Mouse (Mus musculus) layer of hippocampus, postnatal 10 days (tissue): ENCODE measurements around the gene Dlec1. TPM values are rescaled to one million over a fixed set of nuclear protein-coding genes. Genes with fewer than 3 reads are reported as not detected.
A peak's percentile ranks its signal among the peaks of the same experiment; 100 is the strongest.

Source experiments
- DNase-seq, 2 experiments: peaks; one replicate each; pipeline ENCODE4 v3.0.0; 2021; ENCODE audit warnings: low spot score in 2 of 2
- total RNA-seq, 2 experiments: library from RNA; stranded (reverse); gene quantifications; 2 replicates each; pipeline ENCODE4 v1.2.3; 2021

Dlec1 gene
- total RNA-seq, 2 experiments from 2014 or later: 1.8 to 2.7 TPM

DNA sequence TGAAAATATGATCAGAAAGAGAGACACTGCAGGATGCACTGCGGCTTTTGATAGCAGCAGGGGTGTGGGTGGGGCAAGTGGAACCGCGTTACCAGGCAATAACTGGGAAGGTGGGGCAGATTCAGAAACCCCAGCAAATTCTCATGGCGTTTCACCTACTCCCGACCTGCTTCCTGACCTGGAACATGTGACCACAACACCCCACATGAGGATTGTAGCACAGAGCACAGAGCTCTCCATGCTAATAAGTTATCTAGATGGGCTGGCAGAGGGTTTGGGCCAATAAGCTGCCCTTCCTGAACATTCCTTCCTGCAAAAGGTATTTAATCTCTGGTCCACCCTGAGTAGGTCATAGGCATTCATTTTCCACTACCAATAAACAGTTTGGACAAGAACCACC is 28.4 kb downstream of the Dlec1 start:
- DNase-seq: no peak

DNA sequence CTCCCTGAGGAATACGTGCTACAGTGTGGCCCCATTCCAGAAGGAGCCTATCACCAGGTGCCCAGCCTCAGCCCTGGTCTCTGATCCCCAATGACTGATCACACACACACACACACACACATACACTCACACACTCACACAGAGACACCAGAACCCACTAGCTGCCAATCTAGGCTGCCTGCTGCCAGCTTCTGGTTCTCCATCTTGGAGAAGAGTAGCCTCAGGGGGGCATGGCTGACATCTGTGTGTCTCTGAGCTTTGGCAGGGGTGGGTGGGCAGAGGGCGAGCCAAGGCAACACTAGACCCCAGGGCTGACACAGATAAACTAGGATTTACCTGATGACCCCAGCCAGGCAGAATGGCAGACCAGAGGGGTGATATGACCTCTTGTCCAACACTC is 36.6 kb downstream of the Dlec1 start:
- no peak for DNase-seq

DNA sequence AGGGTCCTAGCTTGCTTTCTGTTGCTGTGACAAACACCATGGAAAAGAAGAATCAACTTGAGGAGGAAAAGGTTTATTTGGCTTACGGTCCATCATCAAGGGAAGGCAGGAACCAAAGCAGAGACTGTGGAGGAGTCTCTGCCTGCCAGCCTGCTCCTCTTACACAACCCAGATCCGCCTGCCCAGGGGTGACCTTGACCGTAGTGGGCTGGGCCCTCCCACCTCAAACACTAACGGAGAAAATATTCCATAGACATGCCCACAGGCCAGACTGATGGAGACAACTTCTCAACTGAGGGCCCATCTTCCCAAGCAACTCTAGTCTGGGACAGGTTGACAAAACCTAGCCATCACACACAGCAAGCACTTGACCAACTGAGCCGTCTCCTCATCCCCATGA is 39.8 kb downstream of the Dlec1 start:
- DNase-seq: no peak

DNA sequence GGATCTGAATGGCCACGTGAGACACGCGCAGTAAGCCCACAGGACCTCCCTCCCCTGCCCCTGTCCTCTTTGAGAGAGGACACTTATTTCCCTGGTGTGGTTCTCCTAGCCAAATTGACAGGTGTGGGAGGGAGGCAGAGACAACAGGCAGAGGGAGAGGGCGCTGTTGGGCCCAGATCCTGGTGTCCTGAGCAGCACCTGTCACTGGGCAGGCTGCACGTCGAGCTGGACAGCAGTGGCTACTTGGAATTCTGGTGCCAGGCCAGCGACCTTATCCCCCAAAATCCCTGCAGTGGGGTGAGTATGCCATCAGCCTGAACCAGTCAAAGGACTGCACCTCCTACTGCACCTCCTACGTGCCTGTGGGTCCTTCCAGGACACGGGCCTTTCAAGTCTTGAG is 41.1 kb downstream of the Dlec1 start:
- no peak for DNase-seq

DNA sequence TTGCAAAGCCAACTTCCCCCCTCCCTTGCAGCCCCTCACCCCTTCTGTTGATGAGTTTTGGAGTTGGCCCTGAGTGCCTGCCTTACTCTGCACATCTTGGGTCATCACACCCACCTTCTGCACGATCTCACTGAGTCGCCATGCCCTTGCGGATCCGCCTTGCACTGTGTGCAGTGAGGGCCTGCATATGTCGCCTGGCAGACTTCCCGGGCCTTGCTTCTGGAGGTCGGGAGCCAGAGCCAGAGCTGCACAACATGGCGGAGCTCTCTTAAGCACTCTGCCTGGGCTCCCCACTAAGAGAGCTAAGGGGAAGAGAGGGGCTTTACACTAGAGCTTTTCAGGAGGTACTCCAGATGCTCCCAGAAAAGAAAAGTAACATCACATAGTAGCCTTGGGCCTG is 42.4 kb downstream of the Dlec1 start:
- no peak for DNase-seq

DNA sequence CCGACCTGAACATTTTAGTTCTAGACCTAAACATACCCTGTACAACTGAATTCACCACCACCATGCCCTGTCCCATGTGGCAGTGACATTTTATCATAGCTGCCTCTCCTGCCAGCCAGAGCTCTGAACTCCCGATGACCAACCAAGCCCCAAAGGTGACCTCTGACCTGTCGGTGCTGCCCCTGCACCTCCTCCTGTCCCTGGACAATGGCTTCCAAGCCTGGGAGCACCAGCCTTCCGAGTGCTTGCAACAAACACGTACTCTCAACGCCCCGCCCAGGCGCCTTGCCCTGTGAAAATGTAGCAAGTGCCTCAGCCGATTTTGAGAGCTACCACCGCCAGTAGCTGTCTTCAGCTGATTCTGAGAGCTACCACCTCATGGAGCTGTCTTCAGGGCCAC is 42.9 kb downstream of the Dlec1 start:
- DNase-seq: no peak

DNA sequence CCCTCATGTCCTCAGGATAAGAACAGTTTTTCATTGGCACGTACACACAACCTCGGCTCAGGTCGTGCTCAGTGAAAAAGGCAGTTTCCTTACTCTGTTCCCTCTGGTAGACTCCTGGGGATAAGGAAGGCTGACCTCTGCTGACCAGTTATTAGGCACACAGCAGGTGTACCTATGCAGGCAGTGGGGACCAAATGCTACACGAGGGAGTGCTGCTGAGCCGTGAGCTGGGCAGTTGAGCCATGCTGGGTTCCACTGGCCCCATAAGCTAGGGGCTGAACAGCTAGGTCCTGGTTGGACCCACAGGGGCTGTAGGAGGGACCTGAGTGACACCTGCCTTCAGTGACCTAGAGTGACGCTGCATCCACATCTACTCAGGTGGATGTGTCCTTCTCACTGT is 43.4 kb downstream of the Dlec1 start:
- no peak for DNase-seq

DNA sequence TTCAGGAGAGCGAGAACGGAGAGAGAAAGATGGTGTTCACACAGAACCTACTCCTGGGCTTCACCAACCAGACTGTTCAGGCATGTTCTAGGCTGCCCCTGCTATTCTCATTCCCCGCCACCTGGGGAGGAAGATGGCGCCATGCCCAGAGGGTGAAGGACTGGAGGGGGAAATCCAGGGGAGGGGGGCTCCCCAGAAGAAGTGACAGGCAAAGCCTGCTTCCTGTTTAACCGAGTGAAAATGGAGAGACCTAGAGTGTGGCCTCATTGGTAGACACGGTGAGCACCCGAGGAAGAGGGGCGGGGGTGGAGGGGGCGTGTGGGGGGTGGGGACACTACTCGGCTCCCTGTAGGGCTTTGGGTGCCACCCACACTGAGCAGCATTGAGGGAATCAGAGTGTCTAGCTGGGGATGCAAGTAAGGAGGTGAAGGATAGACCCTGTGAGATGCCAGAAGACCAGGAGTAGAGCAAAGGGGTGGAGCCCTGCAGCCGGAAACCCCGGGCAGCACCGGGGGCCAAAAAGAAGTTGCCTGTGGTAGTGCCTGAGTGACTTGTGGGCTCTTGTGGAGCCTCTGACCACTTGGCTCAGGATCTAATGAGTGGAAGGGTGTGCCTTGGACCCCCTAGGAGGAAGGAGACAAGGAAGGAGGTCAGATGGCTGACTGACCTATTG is 44.0 kb downstream of the Dlec1 start:
- DNase-seq: no peak

DNA sequence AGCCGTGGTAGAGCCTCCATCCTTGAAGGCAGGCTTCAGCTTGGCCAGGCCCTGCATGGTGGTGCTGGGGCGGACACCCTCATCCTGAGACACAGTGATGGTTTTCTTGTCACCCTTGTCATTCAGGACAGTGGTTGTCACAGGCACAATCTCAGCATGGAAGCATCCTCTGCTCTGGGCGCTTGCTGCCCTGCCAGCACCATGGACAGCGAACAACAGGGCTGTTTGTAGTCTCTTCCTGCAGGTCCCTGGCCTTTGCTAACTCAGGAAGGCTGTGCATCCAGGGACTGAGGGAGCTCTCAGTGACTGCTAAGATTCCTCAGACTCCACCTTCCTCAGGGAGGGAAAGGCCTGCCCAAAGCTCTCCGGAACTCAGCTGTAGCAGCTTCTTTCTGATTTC is 47.3 kb downstream of the Dlec1 start:
- DNase-seq: peak; percentile 25 to 43

DNA sequence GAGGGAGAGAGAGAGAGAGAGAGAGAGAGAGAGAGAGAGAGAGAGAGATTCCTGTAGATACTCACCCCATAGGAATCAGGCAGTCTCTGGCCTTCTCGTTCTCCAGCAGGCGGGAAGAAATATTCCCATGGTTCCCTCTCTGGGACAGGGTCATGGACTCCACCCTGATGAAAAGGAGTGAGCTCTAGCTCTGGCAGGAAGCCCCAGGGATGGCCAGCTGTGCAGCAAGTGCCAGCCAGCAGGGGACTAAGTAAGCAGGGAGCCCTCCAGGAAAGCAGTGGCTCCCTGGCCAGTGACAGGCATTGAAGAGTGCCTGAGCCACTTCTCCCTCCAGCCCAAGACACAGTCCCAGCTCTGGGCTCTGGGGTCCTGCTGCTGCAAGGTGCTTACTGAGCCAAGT is 49.5 kb downstream of the Dlec1 start:
- DNase-seq: no peak

DNA sequence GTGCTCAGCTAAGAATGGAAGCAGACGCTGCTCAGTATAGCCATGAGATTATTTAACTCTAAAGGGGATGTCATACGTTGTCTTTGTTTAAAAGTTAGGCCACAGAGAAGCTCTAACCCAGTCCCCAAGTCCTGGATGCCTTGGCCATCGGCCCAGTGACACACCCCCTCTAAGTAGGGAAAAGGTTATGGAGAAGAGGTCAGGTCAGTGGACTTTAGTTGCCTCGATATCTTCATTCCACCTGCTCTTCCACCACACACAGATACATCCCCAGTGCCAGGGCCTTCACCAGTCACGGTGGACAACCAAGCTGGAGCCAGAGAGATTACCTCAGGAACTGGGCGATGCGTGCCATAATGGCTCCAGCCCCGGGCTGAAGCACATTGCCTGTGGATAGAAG is 53.1 kb downstream of the Dlec1 start:
- DNase-seq: no peak

DNA sequence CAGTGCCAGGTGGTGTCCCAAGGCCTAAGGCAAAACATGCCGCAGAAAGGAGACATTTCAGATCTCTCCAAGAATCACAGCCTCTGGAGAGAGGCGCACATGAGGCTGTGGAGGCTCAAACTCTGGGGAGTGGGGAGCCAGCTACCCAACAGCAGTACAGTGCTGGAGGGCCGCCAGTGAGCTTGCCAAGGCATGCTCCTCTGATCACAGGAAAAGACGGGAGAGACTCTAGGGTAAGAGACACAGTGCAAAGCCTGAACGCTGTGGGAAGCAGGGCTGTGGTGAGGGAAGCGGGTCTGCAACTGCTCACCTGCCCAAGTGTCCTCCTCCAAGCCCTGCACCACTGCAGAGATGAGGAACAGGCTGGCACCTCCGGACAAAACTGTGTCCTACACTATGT is 53.5 kb downstream of the Dlec1 start:
- DNase-seq: peak; percentile 13 to 25

DNA sequence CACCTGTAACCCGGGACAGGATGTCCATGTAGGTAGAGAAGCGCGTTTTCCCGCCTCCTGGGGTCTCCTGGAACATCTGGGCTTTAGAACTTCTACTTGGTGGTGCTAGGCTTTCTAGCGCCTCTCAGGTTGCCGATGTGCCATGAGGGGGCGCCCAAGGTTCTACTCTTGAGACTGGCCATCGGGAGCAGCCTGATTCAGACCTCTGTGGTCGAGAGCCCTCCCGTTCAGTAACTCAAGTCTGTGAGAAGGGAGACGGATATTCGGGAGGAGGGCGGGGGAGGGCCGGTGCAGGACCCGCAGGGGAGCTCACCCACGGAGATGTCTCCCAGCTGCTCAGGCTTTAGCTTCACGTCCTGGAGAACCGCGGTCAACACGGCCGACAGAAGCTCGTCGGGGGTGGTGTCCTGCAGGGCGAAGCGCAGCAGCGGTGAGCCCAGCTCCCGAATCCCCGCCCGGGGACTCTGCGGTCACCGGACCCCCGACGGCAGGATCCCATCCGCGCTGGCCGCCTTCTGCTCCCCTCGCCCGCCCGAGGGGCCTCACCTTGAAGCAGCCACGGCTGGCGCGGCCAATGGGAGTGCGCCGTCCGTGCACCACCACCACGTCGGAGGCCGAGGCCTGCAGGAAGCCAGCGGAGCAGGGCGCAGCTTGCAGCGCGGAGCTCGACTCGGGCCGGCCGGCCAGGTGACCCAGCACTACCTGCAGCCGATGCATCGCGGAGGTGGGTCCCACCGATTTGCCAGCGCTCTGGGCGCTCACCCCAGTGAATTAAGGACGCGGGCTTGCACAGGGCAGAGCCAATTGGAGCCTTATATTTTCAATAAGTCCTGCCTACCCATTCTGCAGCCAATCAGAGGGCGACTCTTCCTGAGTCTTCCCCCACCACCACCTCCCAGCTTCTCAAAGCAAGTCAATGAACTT is 54.3 kb downstream of the Dlec1 start, which contains the start of gene Acaa1b:
TSS of gene Acaa1b (minus strand) at position 816 of the 924 bp plus-strand sequence.
- peak; percentile 76 to 84 for DNase-seq

DNA sequence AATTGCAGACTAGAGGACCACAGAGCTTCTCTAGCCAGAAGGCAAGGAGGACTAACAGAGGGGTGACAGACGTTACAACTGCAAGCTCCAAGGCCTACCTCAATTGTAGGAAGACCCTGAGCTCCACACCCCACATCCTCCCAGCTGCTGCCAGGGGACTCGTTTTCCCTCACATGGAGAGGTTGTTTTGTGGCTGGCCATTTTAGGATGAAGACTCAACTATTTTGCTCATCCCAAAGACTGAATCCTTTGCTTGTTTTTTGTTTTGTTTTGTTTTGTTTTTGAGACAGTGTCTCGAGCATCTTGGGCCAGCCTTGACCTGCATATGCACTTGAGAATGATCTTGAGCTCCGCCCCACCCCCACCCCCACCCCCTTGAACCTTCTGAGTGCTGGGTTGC is 56.6 kb downstream of the Dlec1 start, which contains the start of gene Gm47289:
TSS of gene Gm47289 (plus strand) at position 301 of the 400 bp plus-strand sequence.
- DNase-seq: no peak

DNA sequence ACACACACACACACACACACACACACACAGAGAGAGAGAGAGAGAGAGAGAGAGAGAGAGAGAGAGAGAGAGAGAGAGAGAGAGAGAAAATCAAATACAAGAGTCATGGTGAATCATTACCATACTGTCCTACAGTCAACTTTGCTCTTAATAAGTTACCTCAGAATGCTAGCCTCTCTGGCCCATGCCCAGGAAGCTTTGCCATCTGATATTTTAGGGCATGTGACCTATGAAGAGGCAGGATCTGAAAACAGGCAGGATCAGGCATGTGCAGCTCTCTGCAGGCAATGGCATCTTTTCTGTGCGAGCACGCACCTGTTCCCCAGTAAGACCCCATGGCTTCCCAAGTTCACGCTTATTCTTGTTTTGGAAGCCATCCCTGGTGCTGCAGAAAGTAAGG is 58.4 kb downstream of the Dlec1 start:
- no peak for DNase-seq

DNA sequence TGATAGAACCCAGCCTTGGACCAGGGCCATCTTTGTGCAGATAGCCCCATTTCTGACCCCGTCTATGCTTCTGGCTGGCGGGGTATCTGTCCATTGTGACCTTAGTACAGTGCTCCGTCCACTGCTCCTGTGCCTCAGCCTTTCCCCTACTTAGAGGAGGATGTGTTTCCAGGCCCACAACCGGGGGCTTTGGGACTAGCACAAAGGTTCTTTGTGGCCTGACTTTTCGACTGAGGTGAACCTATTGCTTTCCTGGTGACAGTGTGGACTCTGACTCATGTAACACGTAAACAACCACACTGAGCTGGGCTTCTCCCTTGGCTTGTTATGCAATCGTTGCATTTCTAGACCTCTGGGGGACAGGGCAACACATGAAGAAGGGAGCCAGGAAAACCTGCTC is 62.5 kb downstream of the Dlec1 start:
- DNase-seq: no peak

DNA sequence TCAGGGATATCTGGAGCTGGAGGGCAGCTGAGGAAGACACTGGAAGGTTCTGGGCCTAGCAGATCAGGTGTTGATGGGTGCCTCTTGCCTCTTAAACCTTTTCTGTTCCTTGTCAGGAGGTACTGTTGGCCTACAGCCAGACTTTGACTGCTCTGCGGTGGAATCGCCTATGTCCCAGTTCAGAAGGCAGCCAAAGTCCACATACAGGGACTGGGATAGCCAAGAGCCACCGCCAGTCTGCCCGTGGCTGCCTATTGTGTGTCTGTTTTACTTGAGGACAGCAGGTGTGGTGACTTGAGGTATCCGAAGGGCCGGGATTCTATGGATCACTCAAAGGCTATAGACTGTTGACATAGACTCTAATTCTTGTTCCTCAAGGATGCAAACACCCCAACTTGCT is 63.3 kb downstream of the Dlec1 start:
- no peak for DNase-seq

DNA sequence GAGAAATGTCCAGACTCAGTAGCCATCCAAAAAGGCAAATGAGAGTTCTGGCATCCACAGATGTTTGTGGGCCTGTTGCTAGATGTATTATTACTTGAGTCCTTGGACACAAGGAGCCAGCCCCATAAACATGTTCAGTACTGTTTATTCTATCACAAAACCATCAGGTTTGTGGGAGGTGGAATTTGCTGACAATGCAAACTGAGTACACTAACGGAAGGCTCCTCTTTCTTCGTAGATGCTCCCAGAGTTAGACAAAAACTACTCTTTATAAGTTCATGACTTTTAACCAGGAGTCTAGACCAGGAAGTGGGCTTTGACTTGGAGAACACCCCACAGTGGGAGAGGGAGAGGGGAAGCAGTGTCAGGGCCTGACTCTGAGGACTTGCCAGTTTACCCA is 65.3 kb downstream of the Dlec1 start:
- DNase-seq: no peak

DNA sequence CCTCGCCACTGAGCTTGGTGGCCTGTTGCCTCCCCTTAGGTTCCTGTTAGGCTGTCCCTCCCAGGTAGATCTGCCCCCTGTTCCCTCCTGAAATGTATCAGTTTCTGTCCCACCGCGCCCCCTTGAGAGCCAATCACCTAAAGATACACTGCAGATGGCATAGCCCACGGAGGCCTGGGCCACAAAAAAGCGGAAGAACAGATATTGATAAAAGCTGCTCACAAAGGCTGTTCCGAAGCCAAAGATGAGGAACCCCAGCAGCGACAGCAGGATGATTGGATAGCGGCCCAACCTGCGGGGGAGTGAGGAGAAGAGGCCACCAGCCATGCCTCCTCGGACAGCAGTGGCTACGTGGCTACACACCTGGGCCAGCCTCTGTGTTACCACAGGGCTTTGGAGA is 77.0 kb downstream of the Dlec1 start:
- no peak for DNase-seq

DNA sequence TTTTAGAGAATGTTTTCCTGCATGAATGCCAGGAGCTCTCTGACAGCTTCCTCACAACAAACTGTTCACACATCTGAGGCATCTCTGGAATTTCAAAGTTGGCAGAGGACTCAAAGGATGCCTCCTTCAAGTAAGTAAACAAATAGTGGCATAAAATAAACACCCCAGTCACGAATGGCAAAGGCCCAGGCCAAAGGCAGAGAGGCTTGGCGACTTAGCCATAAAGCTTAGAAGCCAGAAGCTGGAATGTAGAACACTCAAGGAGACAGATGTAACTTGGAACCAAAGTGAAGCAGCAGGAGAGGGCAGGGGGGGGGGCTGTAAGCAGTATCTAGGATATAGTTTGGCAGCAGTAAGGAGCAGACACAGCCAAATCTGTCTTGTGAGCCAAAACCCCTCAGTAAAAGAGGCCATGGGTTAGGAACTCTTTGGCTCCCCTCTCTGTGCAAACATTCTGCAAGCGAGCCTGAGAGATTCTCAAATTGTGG is 79.0 kb downstream of the Dlec1 start:
- DNase-seq: peak in 1 of 2 experiments; percentile 20

DNA sequence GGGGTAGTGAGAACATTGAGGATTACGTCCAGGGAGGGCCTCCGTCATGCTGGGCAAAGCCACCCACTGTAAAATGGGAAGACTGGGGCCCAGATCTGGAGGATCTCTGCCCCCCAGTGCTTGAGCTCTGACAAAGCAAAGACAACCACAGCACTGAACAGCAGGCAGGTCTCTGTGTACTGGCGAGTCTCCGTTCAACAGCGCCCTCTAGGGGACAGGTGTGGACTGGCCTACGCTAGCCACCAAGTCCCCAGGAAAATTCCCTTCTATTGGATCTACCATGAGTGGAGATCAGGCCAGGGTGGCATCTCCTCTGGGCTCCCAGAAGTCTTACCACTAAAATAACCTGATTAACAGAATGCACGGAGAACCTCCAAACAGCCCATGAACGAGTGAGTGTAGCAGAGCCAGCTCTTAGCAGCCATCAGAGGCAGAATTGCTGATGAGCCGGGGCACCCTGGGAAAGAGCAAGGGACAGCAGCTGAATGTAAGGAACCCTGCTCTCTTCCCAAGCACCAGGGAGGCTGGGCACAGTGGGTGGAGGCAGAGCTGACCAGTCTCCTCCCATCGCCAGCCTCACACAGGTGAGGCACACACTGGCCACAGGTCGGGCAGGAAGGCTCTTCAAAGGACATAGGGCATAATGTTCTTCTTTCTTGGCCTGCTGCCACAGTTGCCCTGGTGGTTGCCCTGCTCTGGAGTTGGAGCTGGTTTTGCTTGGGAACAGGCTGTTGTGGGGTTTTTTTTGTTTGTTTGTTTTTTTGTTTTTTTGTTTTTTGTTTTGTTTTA is 90.1 kb downstream of the Dlec1 start:
- DNase-seq: peak in 1 of 2 experiments; percentile 15
